Mouse (Mus musculus) intestine, embryonic 16.5 days (tissue): ENCODE results near the gene Platr17. TPM values are rescaled to one million over a fixed set of nuclear protein-coding genes. Genes with fewer than 3 reads are reported as not detected.
"Not testable (repeated sequence)": the region's sequence is repeated elsewhere in the genome, so short reads cannot be mapped to it uniquely, and the experiment has no call there.

ENCODE experiments used
- ATAC-seq: fragments of 200-750 bp; cut with Nextera tagmentation; 2 replicates; pipeline ENCODE4 v1.8.0; 2017; ENCODE audit warnings: moderate TSS enrichment, moderate library complexity
- H3K27ac ChIP-seq: fragments of 300-500 bp; sonication (generic); 2 replicates; pipeline ENCODE4 v1.5.1; 2014; ENCODE audit warnings: mild to moderate bottlenecking, low read length
- H3K27me3 ChIP-seq: fragments of 300-500 bp; sonication (generic); replicated peaks from 2 replicates; pipeline ENCODE4 v1.6.1; 2014; ENCODE audit warnings: low read length, control low read depth, mixed read lengths; ENCODE audit not compliant: control insufficient read depth, insufficient read depth
- H3K36me3 ChIP-seq: fragments of 300-500 bp; sonication (generic); 2 replicates; pipeline ENCODE4 v1.6.1; 2014; ENCODE audit warnings: low read length, control low read depth; ENCODE audit not compliant: control insufficient read depth, insufficient read depth
- H3K4me1 ChIP-seq: fragments of 300-500 bp; sonication (generic); 2 replicates; pipeline ENCODE4 v1.6.1; 2014; ENCODE audit warnings: low read length, control low read depth, mixed read lengths; ENCODE audit not compliant: control insufficient read depth, insufficient read depth
- H3K4me2 ChIP-seq: fragments of 300-500 bp; sonication (generic); 2 replicates; pipeline ENCODE4 v1.6.1; 2014; ENCODE audit warnings: low read depth, low read length, control low read depth
- H3K4me3 ChIP-seq: fragments of 300-500 bp; sonication (generic); 2 replicates; pipeline ENCODE4 v1.5.1; 2014; ENCODE audit warnings: mild to moderate bottlenecking, low read length
- H3K9ac ChIP-seq: fragments of 300-500 bp; sonication (generic); 2 replicates; pipeline ENCODE4 v1.6.1; 2014; ENCODE audit warnings: low read depth, low read length
- H3K9me3 ChIP-seq: fragments of 300-500 bp; sonication (generic); 2 replicates; pipeline ENCODE4 v1.6.1; 2016; ENCODE audit warnings: low read length, control low read depth; ENCODE audit not compliant: control insufficient read depth
- WGBS: fragments of 180-500 bp; shearing (Covaris S2); extraction: QIAGEN DNeasy Blood & Tissue Kit; methylation state at CpG from one replicate; pipeline ENCODE4 v1.1.7; 2014; 5-methylcytosine and 5-hydroxymethylcytosine counted together
- polyA plus RNA-seq: library from polyadenylated mRNA; unstranded; fragments of >200 nt; fragmentation: Nextera tagmentation; extraction: Ambion mirVana; gene quantifications from 2 replicates; pipeline ENCODE4 v1.2.1, GENCODE M21; 2015

Gene Platr17
- polyA plus RNA-seq, 1 experiment from 2014 or later, result not detected

- 66% methylated on average over 7 of the region's 7 CpGs for WGBS
- Histone ChIP-seq H3K27ac (no peak overlapping the region), H3K9ac (no peak overlapping the region), H3K36me3 (no peaks in the 10 kb centered on the region), H3K4me2 (no peak overlapping the region), H3K9me3 (no peaks in the 10 kb centered on the region), H3K27me3 (no peaks in the 10 kb centered on the region), H3K4me3 (no peak overlapping the region), H3K4me1 (no peaks in the 10 kb centered on the region)
- no peak for ATAC-seq
These were observed 4.5 kb upstream of the Platr17 start for GRCm38 (mm10) chr17:33900281-33900988.

- H3K27ac ChIP-seq, result no peak overlapping the region
- no peaks in the 10 kb centered on the region for H3K36me3 ChIP-seq
- no peaks in the 10 kb centered on the region for H3K4me1 ChIP-seq
- no peak overlapping the region for H3K4me2 ChIP-seq
- H3K4me3 ChIP-seq, result no peak overlapping the region
- 76% methylated on average over 4 of the region's 4 CpGs for WGBS
- no peaks in the 10 kb centered on the region for H3K9me3 ChIP-seq
- no peak for ATAC-seq
- H3K9ac ChIP-seq, result no peak overlapping the region
- H3K27me3 ChIP-seq, result no peaks in the 10 kb centered on the region
These were observed 4.0 kb upstream of the Platr17 start for GRCm38 (mm10) chr17:33900989-33901314.

- Histone ChIP-seq H3K9ac (no peak overlapping the region), H3K4me1 (no peaks in the 10 kb centered on the region), H3K36me3 (no peaks in the 10 kb centered on the region), H3K4me2 (no peak overlapping the region), H3K27ac (no peak overlapping the region), H3K27me3 (no peaks in the 10 kb centered on the region), H3K4me3 (no peak overlapping the region), H3K9me3 (no peaks in the 10 kb centered on the region)
- ATAC-seq, result no peak
- WGBS, result 57% methylated on average over 4 of the region's 4 CpGs
These were observed 3.3 kb upstream of the Platr17 start for GRCm38 (mm10) chr17:33901653-33902052.

- no peak for ATAC-seq
- 29% methylated on average over 4 of the region's 4 CpGs for WGBS
These were observed 2.9 kb upstream of the Platr17 start for GRCm38 (mm10) chr17:33902079-33902478.

GRCm38 (mm10) chr17:33902491-33902890 lies 2.4 kb upstream of the Platr17 start:
- H3K4me2 ChIP-seq, result no peak overlapping the region
- WGBS, result 79% methylated on average over 7 of the region's 7 CpGs
- no peaks in the 10 kb centered on the region for H3K9me3 ChIP-seq
- no peak for ATAC-seq
- H3K9ac ChIP-seq, result no peak overlapping the region
- H3K27ac ChIP-seq, result no peak overlapping the region
- no peaks in the 10 kb centered on the region for H3K4me1 ChIP-seq
- no peaks in the 10 kb centered on the region for H3K27me3 ChIP-seq
- no peaks in the 10 kb centered on the region for H3K36me3 ChIP-seq
- no peak overlapping the region for H3K4me3 ChIP-seq

More at GRCm38 (mm10) chr17:33902079-33902478, 2.9 kb upstream of the Platr17 start:
- H3K27ac ChIP-seq, result no peak overlapping the region
- no peaks in the 10 kb centered on the region for H3K9me3 ChIP-seq
- no peak overlapping the region for H3K4me3 ChIP-seq
- no peaks in the 10 kb centered on the region for H3K27me3 ChIP-seq
- no peaks in the 10 kb centered on the region for H3K4me1 ChIP-seq
- H3K36me3 ChIP-seq, result no peaks in the 10 kb centered on the region
- no peak overlapping the region for H3K4me2 ChIP-seq
- no peak overlapping the region for H3K9ac ChIP-seq

- not testable (repeated sequence) for H3K4me2 ChIP-seq, H3K36me3 ChIP-seq, H3K4me3 ChIP-seq, H3K4me1 ChIP-seq, H3K9me3 ChIP-seq, H3K27ac ChIP-seq, H3K27me3 ChIP-seq, ATAC-seq, H3K9ac ChIP-seq
- WGBS, result 67% methylated on average over 6 of the region's 6 CpGs
These were observed 854 bp upstream of the Platr17 start for GRCm38 (mm10) chr17:33903911-33904651.

- Histone ChIP-seq H3K27me3 (no peaks in the 10 kb centered on the region), H3K9ac (peak overlapping the region; percentile 99), H3K27ac (peak overlapping the region; percentile 95), H3K9me3 (no peaks in the 10 kb centered on the region), H3K4me2 (peak overlapping the region; percentile 95), H3K4me3 (peak overlapping the region; percentile 91), H3K36me3 (peaks cover 14% of the 10 kb centered on the region), H3K4me1 (peaks cover 9% of the 10 kb centered on the region; the same call in 1 of the 2 replicates)
- under 1% methylated on average over 41 of the region's 44 CpGs for whole genome bisulfite sequencing
- ATAC-seq, result peak; percentile 70
These were observed 3.6 kb downstream of the Platr17 start for GRCm38 (mm10) chr17:33908331-33909076.

GRCm38 (mm10) chr17:33909077-33909868 lies 4.3 kb downstream of the Platr17 start, which contains the start of gene Daxx:
Gene Daxx, plus strand, starts transcription at chr17:33909414.
- Histone ChIP-seq H3K27ac (peak within 1 kb of the TSS; percentile 96), H3K4me1 (peaks cover 9% of the 10 kb centered on the region; the same call in 1 of the 2 replicates), H3K27me3 (no peaks in the 10 kb centered on the region), H3K9ac (peak within 1 kb of the TSS; percentile 99), H3K9me3 (no peaks in the 10 kb centered on the region), H3K4me2 (peak within 1 kb of the TSS; percentile 95), H3K4me3 (peak within 1 kb of the TSS; percentile 91), H3K36me3 (peaks cover 21% of the 10 kb centered on the region)
- ATAC-seq, result peak; percentile 97
- under 1% methylated on average over 68 of the region's 68 CpGs for WGBS
